Mouse (Mus musculus) inflammation-experienced regulatory T-cells (primary cell): Measurements from ENCODE around the gene Lelp1. TPM values are rescaled to one million over a fixed set of nuclear protein-coding genes. Genes with fewer than 3 reads are reported as not detected.

Source experiments
- polyA plus RNA-seq, 2 experiments: library from polyadenylated mRNA; unstranded; fragments of 100-300 nt; shearing (Covaris generic); gene quantifications; one replicate each; pipeline ENCODE4 v1.2.1; 2017

Lelp1 gene
- not detected for polyA plus RNA-seq

GRCm38 (mm10) chr3:92142644-92143043 lies at the start of gene Lelp1:
TSS of gene Lelp1 (minus strand) at chr3:92142744.

GRCm38 (mm10) chr3:92123847-92124246 lies 18.7 kb downstream of the Lelp1 start, which contains the start of gene Prr9:
TSS of gene Prr9 (minus strand) at chr3:92123947.

Other genes starting within 250 kb of the Lelp1 start
- gene Pglyrp3, start 128.2 kb downstream of the Lelp1 start, polyA plus RNA-seq = not detected
- gene Lor, start 59.6 kb downstream of the Lelp1 start, polyA plus RNA-seq = under 1 TPM in 1 of 2 experiments, not detected in 1; 0.53 TPM
- 1 to 10 TPM in 1 of 2 experiments, under 1 TPM in 1; 0.66 to 1.8 TPM for gene Prr9, start 18.8 kb downstream of the Lelp1 start, polyA plus RNA-seq
- not detected for gene Sprr2a1, start 73.1 kb upstream of the Lelp1 start, polyA plus RNA-seq
- gene Sprr2a2, start 73.2 kb upstream of the Lelp1 start, polyA plus RNA-seq = under 1 TPM in 1 of 2 experiments, not detected in 1; 0.67 TPM
- gene Sprr2a3, start 142.7 kb upstream of the Lelp1 start, polyA plus RNA-seq = not detected
- not detected for gene Sprr2b, start 173.9 kb upstream of the Lelp1 start, polyA plus RNA-seq
- gene Sprr2d, start 196.4 kb upstream of the Lelp1 start, polyA plus RNA-seq = not detected
- gene Sprr2e, start 209.4 kb upstream of the Lelp1 start, polyA plus RNA-seq = under 1 TPM; 0.42 to 0.76 TPM
- not detected for gene Sprr2f, start 222.4 kb upstream of the Lelp1 start, polyA plus RNA-seq
- not detected for gene Sprr2h, start 242.9 kb upstream of the Lelp1 start, polyA plus RNA-seq